Mouse (Mus musculus) cerebellum, postnatal 14 days (tissue): ENCODE results near the gene Ip6k2.

Experiments used
- DNase-seq, 2 experiments: peaks; one replicate each; pipeline ENCODE4 v3.0.0; 2021; ENCODE audit warnings: mixed read lengths in 2 of 2

The Ip6k2 gene

GRCm38 (mm10) chr9:108824755-108825413 lies 41.3 kb downstream of the Ip6k2 start:
- DNase-seq: peak; percentile 99

GRCm38 (mm10) chr9:108825820-108826699 lies 42.5 kb downstream of the Ip6k2 start, which contains the start of gene Celsr3:
Gene Celsr3 (plus strand): TSS chr9:108826320.
- peak; percentile 95 to 96 for DNase-seq

GRCm38 (mm10) chr9:108826700-108827340 lies 43.2 kb downstream of the Ip6k2 start:
- DNase-seq: peak; percentile 76 to 82

GRCm38 (mm10) chr9:108827454-108827853 lies 43.9 kb downstream of the Ip6k2 start:
- DNase-seq: peak in 1 of 2 experiments; percentile 37

GRCm38 (mm10) chr9:108827906-108828305 lies 44.3 kb downstream of the Ip6k2 start:
- peak; percentile 42 to 62 for DNase-seq

- no peak for DNase-seq
These were observed 48.0 kb downstream of the Ip6k2 start for GRCm38 (mm10) chr9:108831637-108832036.

- DNase-seq: peak; percentile 81
These were observed 49.0 kb downstream of the Ip6k2 start for GRCm38 (mm10) chr9:108832390-108833108.

GRCm38 (mm10) chr9:108842989-108843388 lies 59.4 kb downstream of the Ip6k2 start:
- peak; percentile 91 to 94 for DNase-seq

GRCm38 (mm10) chr9:108845390-108845789 lies 61.8 kb downstream of the Ip6k2 start:
- no peak for DNase-seq

- DNase-seq: no peak
These were observed 63.8 kb downstream of the Ip6k2 start for GRCm38 (mm10) chr9:108847374-108847773.

- DNase-seq: no peak
These were observed 64.8 kb downstream of the Ip6k2 start for GRCm38 (mm10) chr9:108848419-108848818.

GRCm38 (mm10) chr9:108852976-108853375 lies 69.4 kb downstream of the Ip6k2 start, which contains the start of gene Slc26a6:
Gene Slc26a6 (plus strand): TSS chr9:108853283.
- DNase-seq: peak in 1 of 2 experiments; percentile 42

- DNase-seq: peak; percentile 94
These were observed 70.1 kb downstream of the Ip6k2 start for GRCm38 (mm10) chr9:108853635-108854240.

GRCm38 (mm10) chr9:108854241-108854696 lies 70.7 kb downstream of the Ip6k2 start:
- DNase-seq: peak; percentile 87

GRCm38 (mm10) chr9:108855335-108855734 lies 71.7 kb downstream of the Ip6k2 start:
- peak in 1 of 2 experiments; percentile 37 for DNase-seq
